Mouse (Mus musculus) MEL (cell line): Measurements from ENCODE around the gene Gm20388.

Experiments
- CTCF ChIP-seq, 3 experiments: IDR thresholded peaks in 2 of 3; conservative IDR thresholded peaks in 1 of 3; 2 replicates each; pipeline ENCODE4 v1.5.1; 2011 to 2012; ENCODE audit warnings: low read length in 3 of 3, low read depth in 2 of 3, mild to moderate bottlenecking in 2 of 3, improper control_type of control experiment in 1 of 3, inconsistent platforms in 1 of 3, mixed read lengths in 1 of 3, moderate library complexity in 1 of 3; ENCODE audit not compliant: control insufficient read depth in 1 of 3, insufficient read depth in 1 of 3, poor library complexity in 1 of 3, severe bottlenecking in 1 of 3
- HCFC1 ChIP-seq: IDR thresholded peaks from 2 replicates; pipeline ENCODE4 v1.6.1; 2012; ENCODE audit warnings: low read depth, mild to moderate bottlenecking, inconsistent platforms, low read length, improper control_type of control experiment, moderate library complexity
- POLR2A ChIP-seq, 2 experiments: IDR thresholded peaks; 2 replicates each; pipeline ENCODE4 v1.6.1; 2011 to 2012; ENCODE audit warnings: low read length in 2 of 2, mild to moderate bottlenecking in 2 of 2, control low read depth in 1 of 2, improper control_type of control experiment in 1 of 2, low read depth in 1 of 2, moderate library complexity in 1 of 2; ENCODE audit not compliant: control insufficient read depth in 1 of 2, insufficient read depth in 1 of 2, poor library complexity in 1 of 2

GRCm38 (mm10) chr8:121889810-121890785 is 1979.5 kb downstream of the Gm20388 start:
- TF ChIP-seq HCFC1, result no peak
- TF ChIP-seq POLR2A (IDR thresholded peaks at IDR 0.05; ENCODE audit: control insufficient read depth in 1 of 2, insufficient read depth in 1 of 2, low read depth in 1 of 2, low read length in 2 of 2, poor library complexity in 1 of 2), result no peak
- TF ChIP-seq CTCF (IDR thresholded peaks at IDR 0.05 in 2 of 3, conservative IDR thresholded peaks at IDR 0.05 in 1 of 3; ENCODE audit: control insufficient read depth in 1 of 3, insufficient read depth in 1 of 3, low read depth in 2 of 3, low read length in 3 of 3, poor library complexity in 1 of 3, severe bottlenecking in 1 of 3), result no peak
